Mouse (Mus musculus): ENCODE data around the gene Slc9a3r2. TPM values are rescaled to one million over a fixed set of nuclear protein-coding genes. Genes with fewer than 3 reads are reported as not detected.

The Slc9a3r2 gene
- polyA plus RNA-seq, 1 experiment from 2014 or later = 38.0 TPM

DNA sequence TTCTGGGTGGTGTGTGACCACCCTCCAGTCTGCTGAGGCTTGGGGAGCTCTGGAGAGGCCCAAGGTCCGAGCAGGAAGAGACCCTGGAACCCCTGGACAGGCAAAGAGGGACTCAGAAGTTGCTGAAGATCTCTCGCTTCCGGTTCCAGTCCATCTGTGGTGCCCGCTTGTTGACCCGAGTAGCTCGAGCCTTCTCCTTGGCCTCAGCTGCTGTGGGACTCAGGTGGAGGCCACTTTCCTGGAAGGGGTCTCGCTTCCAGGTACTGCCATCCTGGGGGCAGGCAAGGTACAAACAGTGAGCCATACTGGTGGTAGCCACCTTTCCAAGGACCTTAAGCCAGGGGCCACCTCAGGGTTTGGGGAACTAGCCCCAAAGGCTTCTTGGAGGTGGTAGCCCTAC is 10.0 kb downstream of the Slc9a3r2 start:
- Histone ChIP-seq H3K4me1 (replicated peaks; ENCODE audit: control insufficient read depth, insufficient read depth) (no peaks in the 10 kb centered on the region; the same call in 1 of the 2 replicates), H3K36me3 (ENCODE audit: control insufficient read depth, insufficient read depth, low read length) (peaks cover 3% of the 10 kb centered on the region; the same call in 1 of the 2 replicates), H3K9me3 (ENCODE audit: control insufficient read depth, low read length) (no peaks in the 10 kb centered on the region), H3K27ac (replicated peaks) (peak overlapping the region; percentile 78), H3K4me2 (replicated peaks; ENCODE audit: low read depth) (no peak overlapping the region), H3K4me3 (ENCODE audit: low read depth, low read length) (no peak overlapping the region), H3K9ac (ENCODE audit: low read length) (no peak overlapping the region), H3K27me3 (ENCODE audit: control insufficient read depth, insufficient read depth, low read length) (no peaks in the 10 kb centered on the region)
- no peak for TF ChIP-seq CTCF (IDR thresholded peaks at IDR 0.05; ENCODE audit: low read depth)
- TF ChIP-seq EP300 (optimal IDR thresholded peaks at IDR 0.05) = no peak
- ATAC-seq (ENCODE audit: low FRiP score, low TSS enrichment) (no peak), DNase-seq (ENCODE audit: low spot score) (no peak)
- 88% methylated on average over 7 of the region's 7 CpGs for WGBS

DNA sequence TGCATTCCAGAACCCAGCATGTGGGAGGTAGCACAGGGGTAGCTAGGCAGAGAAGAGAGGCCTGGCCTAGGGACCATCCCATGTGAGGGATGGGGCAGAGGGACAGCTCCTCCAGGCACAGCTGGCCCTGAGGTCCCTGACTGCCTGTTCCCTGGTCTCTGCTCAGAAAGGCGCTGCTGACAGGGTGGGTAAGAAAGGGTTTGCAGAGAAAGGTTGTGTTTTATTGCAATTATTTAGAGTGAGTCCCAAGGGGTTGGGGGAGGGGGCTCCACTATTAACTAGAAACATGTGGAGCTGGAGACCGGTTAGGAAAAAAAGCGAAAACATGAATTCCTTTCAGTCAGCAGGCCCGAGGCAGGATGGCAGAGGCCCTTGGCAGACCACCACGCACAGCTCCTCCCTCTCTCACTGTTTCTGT is 10.5 kb downstream of the Slc9a3r2 start:
- H3K27me3 ChIP-seq (ENCODE audit: control insufficient read depth, insufficient read depth, low read length) = no peaks in the 10 kb centered on the region
- peaks cover 3% of the 10 kb centered on the region; the same call in 1 of the 2 replicates for H3K36me3 ChIP-seq (ENCODE audit: control insufficient read depth, insufficient read depth, low read length)
- no peak overlapping the region for H3K4me3 ChIP-seq (ENCODE audit: low read depth, low read length)
- ATAC-seq (ENCODE audit: low FRiP score, low TSS enrichment) (peak; percentile 10; the same call in 1 of the 2 replicates), DNase-seq (ENCODE audit: low spot score) (no peak)
- H3K9me3 ChIP-seq (ENCODE audit: control insufficient read depth, low read length) = no peaks in the 10 kb centered on the region
- peak overlapping the region; percentile 78 for H3K27ac ChIP-seq (replicated peaks)
- no peak overlapping the region for H3K4me2 ChIP-seq (replicated peaks; ENCODE audit: low read depth)
- no peak overlapping the region for H3K9ac ChIP-seq (ENCODE audit: low read length)
- no peaks in the 10 kb centered on the region; the same call in 1 of the 2 replicates for H3K4me1 ChIP-seq (replicated peaks; ENCODE audit: control insufficient read depth, insufficient read depth)
- TF ChIP-seq CTCF (IDR thresholded peaks at IDR 0.05; ENCODE audit: low read depth) (no peak), EP300 (optimal IDR thresholded peaks at IDR 0.05) (no peak)
- WGBS = 52% methylated on average over 5 of the region's 5 CpGs

- WGBS = 44% methylated on average over 9 of the region's 9 CpGs
- DNase-seq (ENCODE audit: low spot score) (no peak), ATAC-seq (ENCODE audit: low FRiP score, low TSS enrichment) (peak; percentile 77)
- Histone ChIP-seq H3K4me1 (replicated peaks; ENCODE audit: control insufficient read depth, insufficient read depth) (no peaks in the 10 kb centered on the region; the same call in 1 of the 2 replicates), H3K4me2 (replicated peaks; ENCODE audit: low read depth) (no peak overlapping the region), H3K9me3 (ENCODE audit: control insufficient read depth, low read length) (no peaks in the 10 kb centered on the region), H3K27ac (replicated peaks) (peak overlapping the region; percentile 78), H3K36me3 (ENCODE audit: control insufficient read depth, insufficient read depth, low read length) (peaks cover 3% of the 10 kb centered on the region; the same call in 1 of the 2 replicates), H3K27me3 (ENCODE audit: control insufficient read depth, insufficient read depth, low read length) (no peaks in the 10 kb centered on the region), H3K4me3 (ENCODE audit: low read depth, low read length) (no peak overlapping the region), H3K9ac (ENCODE audit: low read length) (no peak overlapping the region)
- TF ChIP-seq EP300 (optimal IDR thresholded peaks at IDR 0.05) (no peak), CTCF (IDR thresholded peaks at IDR 0.05; ENCODE audit: low read depth) (no peak)
Measured at GRCm38 (mm10) chr17:24638840-24639239, 11.3 kb downstream of the Slc9a3r2 start.

DNA sequence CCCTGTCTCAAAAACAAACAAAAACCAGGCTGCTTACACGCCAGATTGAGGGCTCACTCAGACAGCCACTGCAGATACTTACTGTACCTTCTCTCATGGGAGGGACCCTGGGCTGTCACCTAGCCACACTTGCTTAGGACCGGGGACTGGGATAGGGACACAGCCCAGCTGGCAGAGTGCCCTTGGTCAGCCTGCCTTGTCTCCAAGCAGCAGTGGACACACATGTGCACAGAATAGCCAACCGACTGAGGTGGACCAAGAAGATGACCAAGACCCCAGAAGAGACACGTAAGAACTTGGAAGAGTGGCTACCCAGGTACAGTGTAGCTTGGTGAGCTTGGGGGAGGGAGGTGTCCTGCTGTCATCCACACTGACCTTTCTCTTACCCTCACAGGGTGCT is 11.9 kb downstream of the Slc9a3r2 start:
- no peak for ATAC-seq (ENCODE audit: low FRiP score, low TSS enrichment)
- WGBS = 82% methylated on average over 4 of the region's 4 CpGs
- DNase-seq (ENCODE audit: low spot score) = no peak
- Histone ChIP-seq H3K9ac (ENCODE audit: low read length) (no peak overlapping the region), H3K4me3 (ENCODE audit: low read depth, low read length) (no peak overlapping the region), H3K36me3 (ENCODE audit: control insufficient read depth, insufficient read depth, low read length) (peaks cover 3% of the 10 kb centered on the region; the same call in 1 of the 2 replicates), H3K4me2 (replicated peaks; ENCODE audit: low read depth) (no peak overlapping the region), H3K9me3 (ENCODE audit: control insufficient read depth, low read length) (no peaks in the 10 kb centered on the region), H3K4me1 (replicated peaks; ENCODE audit: control insufficient read depth, insufficient read depth) (no peaks in the 10 kb centered on the region; the same call in 1 of the 2 replicates), H3K27ac (replicated peaks) (peak overlapping the region; percentile 40), H3K27me3 (ENCODE audit: control insufficient read depth, insufficient read depth, low read length) (no peaks in the 10 kb centered on the region)
- TF ChIP-seq CTCF (IDR thresholded peaks at IDR 0.05; ENCODE audit: low read depth) (no peak), EP300 (optimal IDR thresholded peaks at IDR 0.05) (no peak)

- Histone ChIP-seq H3K27ac (replicated peaks) (no peak overlapping the region), H3K27me3 (ENCODE audit: control insufficient read depth, insufficient read depth, low read length) (no peaks in the 10 kb centered on the region), H3K36me3 (ENCODE audit: control insufficient read depth, insufficient read depth, low read length) (peaks cover 3% of the 10 kb centered on the region; the same call in 1 of the 2 replicates), H3K4me3 (ENCODE audit: low read depth, low read length) (no peak overlapping the region), H3K9ac (ENCODE audit: low read length) (no peak overlapping the region), H3K9me3 (ENCODE audit: control insufficient read depth, low read length) (no peaks in the 10 kb centered on the region), H3K4me2 (replicated peaks; ENCODE audit: low read depth) (no peak overlapping the region), H3K4me1 (replicated peaks; ENCODE audit: control insufficient read depth, insufficient read depth) (peaks cover under 1% of the 10 kb centered on the region; the same call in 1 of the 2 replicates)
- WGBS = 69% methylated on average over 5 of the region's 5 CpGs
- TF ChIP-seq EP300 (optimal IDR thresholded peaks at IDR 0.05) (no peak), CTCF (IDR thresholded peaks at IDR 0.05; ENCODE audit: low read depth) (no peak)
- DNase-seq (ENCODE audit: low spot score) = no peak
- no peak for ATAC-seq (ENCODE audit: low FRiP score, low TSS enrichment)
Measured at GRCm38 (mm10) chr17:24636781-24637481, 13.2 kb downstream of the Slc9a3r2 start.

DNA sequence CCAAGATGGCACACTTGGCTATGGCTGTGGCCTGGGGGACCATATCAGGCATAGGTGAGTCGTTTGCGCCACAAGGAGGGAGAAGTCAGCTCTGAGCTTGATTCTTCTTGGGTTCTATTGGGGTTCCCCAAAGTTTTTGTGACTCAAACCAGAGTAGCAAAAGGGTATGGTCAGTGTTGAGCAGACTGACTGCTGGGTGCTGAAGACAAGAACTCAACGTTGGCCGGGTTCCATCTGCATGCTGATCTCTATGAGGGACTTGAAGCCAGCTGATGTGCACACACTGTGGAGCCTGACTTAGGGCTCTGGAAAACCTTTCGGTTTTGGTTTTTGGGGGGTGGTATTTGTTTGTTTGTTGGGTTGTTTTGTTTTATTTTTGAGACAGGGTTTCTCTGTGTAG is 14.4 kb downstream of the Slc9a3r2 start:
- no peak for TF ChIP-seq CTCF (IDR thresholded peaks at IDR 0.05; ENCODE audit: low read depth)
- Histone ChIP-seq H3K4me3 (ENCODE audit: low read depth, low read length) (no peak overlapping the region), H3K4me2 (replicated peaks; ENCODE audit: low read depth) (no peak overlapping the region), H3K4me1 (replicated peaks; ENCODE audit: control insufficient read depth, insufficient read depth) (peaks cover 3% of the 10 kb centered on the region; the same call in 1 of the 2 replicates), H3K27me3 (ENCODE audit: control insufficient read depth, insufficient read depth, low read length) (no peaks in the 10 kb centered on the region), H3K27ac (replicated peaks) (no peak overlapping the region), H3K36me3 (ENCODE audit: control insufficient read depth, insufficient read depth, low read length) (peaks cover 3% of the 10 kb centered on the region; the same call in 1 of the 2 replicates), H3K9me3 (ENCODE audit: control insufficient read depth, low read length) (no peaks in the 10 kb centered on the region), H3K9ac (ENCODE audit: low read length) (no peak overlapping the region)
- DNase-seq (ENCODE audit: low spot score) (no peak), ATAC-seq (ENCODE audit: low FRiP score, low TSS enrichment) (no peak)
- 95% methylated on average over 5 of the region's 5 CpGs for WGBS

Measured in stomach, postnatal 0 days (tissue).